Mouse (Mus musculus) liver, adult 10 weeks (tissue): ENCODE results near the gene Olfr1188. TPM values are rescaled to one million over a fixed set of nuclear protein-coding genes. Genes with fewer than 3 reads are reported as not detected.

Experiments
- polyA plus RNA-seq: library from polyadenylated mRNA; stranded (reverse); fragments of 350-450 nt; fragmentation: Illumina TruSeq; extraction: RNeasy Lipid Tissue Mini Kit (QIAGEN cat#74804); gene quantifications from one replicate; pipeline ENCODE4 v1.2.3, GENCODE M21; 2014; ENCODE audit warnings: low read depth, low replicate concordance

Olfr1188 gene
- not detected for polyA plus RNA-seq

DNA sequence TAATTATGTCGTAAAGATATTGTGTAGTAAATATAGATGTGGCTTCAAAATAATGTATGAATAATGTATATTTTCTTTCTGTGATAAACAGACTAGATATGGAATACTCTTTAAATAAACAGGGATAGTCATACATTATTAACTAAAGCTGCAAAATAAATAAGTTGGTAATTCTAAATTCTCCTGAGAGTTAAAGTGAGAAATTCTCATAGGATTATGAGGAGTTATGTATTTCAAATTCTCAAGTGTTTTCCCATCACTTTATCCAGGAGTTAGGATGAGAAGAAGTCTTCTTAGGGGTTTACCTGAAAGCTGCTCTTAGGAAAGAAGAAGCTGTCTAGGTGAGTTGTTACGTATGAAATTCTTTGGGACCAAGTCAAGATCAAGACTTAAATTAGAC lies at the start of gene Olfr1188:
Gene Olfr1188, plus strand, starts transcription at position 301 of the 400 bp plus-strand sequence.

DNA sequence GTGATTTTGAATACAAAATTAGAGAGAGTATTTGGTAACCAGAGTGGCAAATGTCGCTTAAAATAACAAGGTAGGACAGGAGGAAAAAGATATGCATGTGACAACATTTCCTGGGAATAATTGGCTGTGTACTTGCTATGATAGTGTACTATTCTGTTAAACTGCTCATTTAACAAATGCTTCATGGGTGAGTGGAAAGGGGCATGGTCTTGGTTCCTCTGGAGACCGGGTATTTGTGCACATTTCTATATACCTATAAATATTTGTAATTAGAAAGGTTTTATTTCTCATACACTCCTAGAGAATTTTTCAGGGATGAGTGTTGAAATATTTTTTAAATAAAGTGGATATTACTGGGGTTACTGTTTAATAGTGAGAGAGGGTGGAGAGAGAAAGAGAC lies 38.5 kb upstream of the Olfr1188 start, which contains the start of gene Olfr1186:
Gene Olfr1186, plus strand, starts transcription at position 301 of the 400 bp plus-strand sequence.

DNA sequence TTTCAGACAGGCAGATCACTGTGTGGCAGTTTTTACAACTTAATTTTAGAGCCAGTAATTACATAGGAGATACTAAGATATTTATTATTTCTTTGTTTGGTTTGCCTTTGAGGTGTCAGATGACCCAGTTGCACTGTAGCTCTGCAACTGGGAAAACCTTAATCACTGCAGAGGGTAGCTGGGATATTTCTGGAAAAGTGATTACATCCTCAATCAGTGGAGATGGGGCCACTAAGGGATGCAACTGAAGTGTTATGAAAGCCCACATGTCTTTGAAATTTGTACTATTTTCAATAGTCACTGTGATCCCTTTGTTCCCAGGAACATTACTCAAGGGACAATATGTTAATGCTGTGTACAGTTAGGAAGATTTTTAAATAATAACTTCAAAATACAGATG lies 29.4 kb downstream of the Olfr1188 start, which contains the start of gene Olfr1189:
Gene Olfr1189, plus strand, starts transcription at position 301 of the 400 bp plus-strand sequence.

Other genes with a start within 250 kb of the Olfr1188 start
- not detected for gene Olfr1174-ps, start 241.8 kb upstream of the Olfr1188 start, polyA plus RNA-seq
- gene Olfr1175-ps, start 229.7 kb upstream of the Olfr1188 start, polyA plus RNA-seq, result not detected
- not detected for gene Olfr1176, start 220.2 kb upstream of the Olfr1188 start, polyA plus RNA-seq
- gene Olfr1177-ps, start 210.4 kb upstream of the Olfr1188 start, polyA plus RNA-seq, result not detected
- gene Olfr1178, start 169.9 kb upstream of the Olfr1188 start, polyA plus RNA-seq, result not detected
- gene Olfr1179, start 150.5 kb upstream of the Olfr1188 start, polyA plus RNA-seq, result not detected
- gene Olfr1180, start 137.8 kb upstream of the Olfr1188 start, polyA plus RNA-seq, result not detected
- not detected for gene Olfr1181, start 130.8 kb upstream of the Olfr1188 start, polyA plus RNA-seq
- not detected for gene Gm13757, start 107.8 kb upstream of the Olfr1188 start, polyA plus RNA-seq
- not detected for gene Olfr1183, start 102.1 kb upstream of the Olfr1188 start, polyA plus RNA-seq
- gene Olfr1184, start 73.3 kb upstream of the Olfr1188 start, polyA plus RNA-seq, result not detected
- not detected for gene Olfr1185-ps1, start 63.6 kb upstream of the Olfr1188 start, polyA plus RNA-seq
- not detected for gene Olfr1186, start 38.4 kb upstream of the Olfr1188 start, polyA plus RNA-seq
- gene Olfr1189, start 29.5 kb downstream of the Olfr1188 start, polyA plus RNA-seq, result not detected
- not detected for gene Olfr1191-ps1, start 83.6 kb downstream of the Olfr1188 start, polyA plus RNA-seq
- gene Olfr1192-ps1, start 91.6 kb downstream of the Olfr1188 start, polyA plus RNA-seq, result not detected
- not detected for gene Olfr1193, start 118.7 kb downstream of the Olfr1188 start, polyA plus RNA-seq
- gene Olfr1195, start 132.3 kb downstream of the Olfr1188 start, polyA plus RNA-seq, result not detected
- gene Olfr1196, start 147.7 kb downstream of the Olfr1188 start, polyA plus RNA-seq, result not detected
- not detected for gene Olfr1197, start 175.4 kb downstream of the Olfr1188 start, polyA plus RNA-seq
- not detected for gene Olfr1198, start 194.4 kb downstream of the Olfr1188 start, polyA plus RNA-seq
- not detected for gene Olfr1199, start 203.5 kb downstream of the Olfr1188 start, polyA plus RNA-seq
- gene Olfr1200, start 213.6 kb downstream of the Olfr1188 start, polyA plus RNA-seq, result not detected
- not detected for gene Olfr1201, start 236.1 kb downstream of the Olfr1188 start, polyA plus RNA-seq